Mouse (Mus musculus): ENCODE data around the gene Dcakd.

DNA sequence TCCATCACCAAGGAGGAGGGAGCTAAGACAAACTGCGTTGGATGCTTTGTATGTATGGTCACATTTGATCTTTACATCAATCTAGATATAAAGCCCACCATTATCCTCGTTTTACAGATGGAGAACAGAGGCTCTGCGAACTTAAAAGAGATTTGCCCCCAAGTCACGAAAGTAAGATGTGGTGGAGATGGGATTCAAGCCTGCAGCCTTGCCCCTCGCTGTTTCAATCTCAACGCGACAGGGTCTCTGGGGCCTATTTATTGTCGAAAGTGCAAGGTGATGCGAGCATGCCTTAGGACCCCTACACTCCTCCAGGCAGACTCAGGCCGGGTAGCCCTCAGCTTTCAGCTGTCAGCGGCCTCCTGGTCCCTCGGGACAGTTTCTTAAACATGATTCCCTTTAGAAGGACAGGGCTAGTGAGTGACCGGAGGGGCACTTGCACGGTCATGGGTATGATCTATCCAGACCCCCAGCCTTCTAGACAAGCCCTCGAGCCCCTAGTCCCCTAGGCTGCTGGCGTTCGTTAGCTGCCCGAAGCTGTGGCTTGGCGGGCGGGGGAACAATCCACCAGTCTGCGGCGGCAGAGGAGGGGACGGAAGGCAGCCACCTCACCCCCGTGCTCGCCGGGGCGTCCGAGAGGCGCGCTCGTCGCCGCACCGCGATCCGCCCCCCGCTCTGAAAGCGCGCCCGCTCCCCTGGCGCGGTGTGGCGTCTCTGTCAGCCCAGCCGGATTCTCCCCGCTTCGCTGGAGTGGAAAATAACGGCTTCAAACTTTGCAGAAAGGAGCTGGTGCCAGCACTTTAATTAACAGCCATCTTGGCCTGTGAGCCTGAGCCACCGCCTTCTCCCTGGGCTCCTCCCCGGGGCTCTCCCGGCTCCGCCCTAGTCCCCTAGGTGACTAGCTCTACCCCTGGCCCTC, 79.8 kb downstream of the Dcakd start:
- TF ChIP-seq POLR2A (IDR thresholded peaks at IDR 0.05; ENCODE audit: insufficient read depth, low read depth, low read length) (no peak; the same call in 1 of the 2 replicates), CTCF (IDR thresholded peaks at IDR 0.05; ENCODE audit: insufficient read depth, low read depth, low read length) (no peak)

All from olfactory bulb, adult 2 months (tissue).